ENCODE assay signal across 20 mouse cellular contexts in the genomic region with DNA sequence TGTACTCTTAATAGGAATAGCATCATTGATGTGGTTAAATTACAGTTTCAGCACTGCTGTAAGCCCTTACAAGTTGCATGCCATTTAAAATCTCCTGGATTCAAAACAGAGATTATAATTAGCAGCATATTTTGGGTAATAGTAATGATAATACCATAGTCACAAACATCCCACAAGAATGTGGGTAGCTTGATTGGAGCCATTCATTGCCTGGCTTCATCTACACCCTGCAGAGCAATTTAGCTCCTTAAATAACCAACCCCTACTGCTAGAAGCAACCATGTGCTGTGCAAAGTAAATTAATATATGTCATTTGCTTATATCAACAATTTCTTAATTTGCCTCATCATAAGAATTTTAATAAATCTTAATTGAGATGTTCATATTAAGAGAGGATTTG.
DNase-seq lines count a peak whose midpoint lies in the region; ATAC-seq and TF ChIP-seq lines count a peak whose summit lies in the region.
"Had no signal": no experiment of that assay in that cellular context is flagged by ENCODE, and none has a peak within 500 bp of the region (broad histone marks: within the 10 kb centered on the region; RNA-seq: fewer than 3 reads in every experiment).

No protein-coding gene starts in this region.

- no peaks in the 10 kb centered on the region for H3K36me3 ChIP-seq in forebrain, embryonic 14.5 days (ENCODE audit: control insufficient read depth, insufficient read depth, low read length)
- H3K36me3 ChIP-seq in forebrain, embryonic 11.5 days (ENCODE audit: control insufficient read depth, insufficient read depth, low read length): no peaks in the 10 kb centered on the region
- no peaks in the 10 kb centered on the region for H3K36me3 ChIP-seq in hindbrain, embryonic 16.5 days (ENCODE audit: control insufficient read depth, insufficient read depth, low read length)
- H3K36me3 ChIP-seq in hindbrain, embryonic 10.5 days: no peaks in the 10 kb centered on the region
- H3K36me3 ChIP-seq: embryonic facial prominence, embryonic 15.5 days; forebrain, embryonic 12.5 days; heart, embryonic 12.5 days had no signal

- peak; percentile 29 for DNase-seq in forebrain, embryonic 14.5 days (ENCODE audit: low spot score)
- DNase-seq in forebrain, embryonic 11.5 days (ENCODE audit: low spot score): no peak
- DNase-seq in hindbrain, embryonic 10.5 days (ENCODE audit: low spot score): no peak
- DNase-seq in brain, adult 2 months (ENCODE audit: low read depth, low spot score): peak; percentile 15
- no peak for DNase-seq in left cerebral cortex, adult 2 months (ENCODE audit: extremely low spot score in 1 of 2, low spot score in 2 of 2)
- DNase-seq in spleen, postnatal 4 days (ENCODE audit: low spot score in 2 of 2): no peak
- DNase-seq: adrenal gland, postnatal 14 days; cerebellum, adult 2 months; cerebellum, postnatal 10 days; gastrocnemius, adult 2 months; gastrocnemius, postnatal 25 days had no signal

- no peaks in the 10 kb centered on the region for H3K27me3 ChIP-seq in forebrain, embryonic 14.5 days (replicated peaks; ENCODE audit: control insufficient read depth, insufficient read depth, low read length)
- no peaks in the 10 kb centered on the region for H3K27me3 ChIP-seq in forebrain, embryonic 11.5 days (ENCODE audit: control insufficient read depth, insufficient read depth, low read length)
- no peaks in the 10 kb centered on the region for H3K27me3 ChIP-seq in hindbrain, embryonic 16.5 days (replicated peaks; ENCODE audit: control insufficient read depth, insufficient read depth, low read length)
- no peaks in the 10 kb centered on the region for H3K27me3 ChIP-seq in hindbrain, embryonic 10.5 days (ENCODE audit: insufficient read depth, poor library complexity, severe bottlenecking)
- H3K27me3 ChIP-seq: embryonic facial prominence, embryonic 15.5 days; forebrain, embryonic 12.5 days; heart, embryonic 12.5 days; Patski had no signal

- H3K9me3 ChIP-seq in forebrain, embryonic 14.5 days (replicated peaks; ENCODE audit: control insufficient read depth, low read length): no peaks in the 10 kb centered on the region
- H3K9me3 ChIP-seq in forebrain, embryonic 11.5 days (ENCODE audit: control insufficient read depth, low read length): no peaks in the 10 kb centered on the region
- no peaks in the 10 kb centered on the region for H3K9me3 ChIP-seq in hindbrain, embryonic 16.5 days (ENCODE audit: control insufficient read depth, low read length)
- H3K9me3 ChIP-seq in hindbrain, embryonic 10.5 days: no peaks in the 10 kb centered on the region
- H3K9me3 ChIP-seq: embryonic facial prominence, embryonic 15.5 days; forebrain, embryonic 12.5 days; heart, embryonic 12.5 days had no signal

- peak; percentile 68 for ATAC-seq in forebrain, embryonic 14.5 days
- ATAC-seq in forebrain, embryonic 11.5 days (replicated peaks; ENCODE audit: low FRiP score): no peak
- peak; percentile 54; the same call in 1 of the 2 replicates for ATAC-seq in hindbrain, embryonic 16.5 days
- ATAC-seq: activated CD4-positive, CD25-positive, alpha-beta regulatory T cell, adult 4 months; inflammation-experienced regulatory T-cells, adult 6 months; intestine, postnatal 0 days; Patski had no signal

- H3K4me1 ChIP-seq in forebrain, embryonic 14.5 days (ENCODE audit: control insufficient read depth, insufficient read depth, low read length): no peaks in the 10 kb centered on the region
- no peaks in the 10 kb centered on the region for H3K4me1 ChIP-seq in forebrain, embryonic 11.5 days (replicated peaks; ENCODE audit: control insufficient read depth, insufficient read depth, low read length)
- H3K4me1 ChIP-seq in hindbrain, embryonic 16.5 days (ENCODE audit: control insufficient read depth, insufficient read depth, low read depth, low read length): no peaks in the 10 kb centered on the region
- no peaks in the 10 kb centered on the region for H3K4me1 ChIP-seq in hindbrain, embryonic 10.5 days (replicated peaks)
- H3K4me1 ChIP-seq: embryonic facial prominence, embryonic 15.5 days; forebrain, embryonic 12.5 days had no signal

- TF ChIP-seq CTCF in left cerebral cortex, adult 2 months (IDR thresholded peaks at IDR 0.05): no peak

- intact Hi-C loops in left cerebral cortex, adult 2 months (cut with DNase I): no loop called here

- H3K27ac ChIP-seq in forebrain, embryonic 14.5 days (ENCODE audit: low read depth, low read length): no peak overlapping the region
- no peak overlapping the region for H3K27ac ChIP-seq in forebrain, embryonic 11.5 days (ENCODE audit: low read depth, low read length)
- no peak overlapping the region for H3K27ac ChIP-seq in hindbrain, embryonic 16.5 days (ENCODE audit: low read depth, low read length)
- no peak overlapping the region for H3K27ac ChIP-seq in hindbrain, embryonic 10.5 days
- no peak overlapping the region for H3K27ac ChIP-seq in left cerebral cortex, adult 2 months
- H3K27ac ChIP-seq: embryonic facial prominence, embryonic 15.5 days; forebrain, embryonic 12.5 days; gastrocnemius, adult 2 months had no signal

- H3K4me2 ChIP-seq in forebrain, embryonic 14.5 days (ENCODE audit: low read length): no peak overlapping the region
- no peak overlapping the region for H3K4me2 ChIP-seq in forebrain, embryonic 11.5 days (ENCODE audit: low read depth, low read length, severe bottlenecking)
- H3K4me2 ChIP-seq in hindbrain, embryonic 16.5 days (ENCODE audit: low read length): no peak overlapping the region
- H3K4me2 ChIP-seq: embryonic facial prominence, embryonic 15.5 days; forebrain, embryonic 12.5 days had no signal

- H3K9ac ChIP-seq in forebrain, embryonic 14.5 days (ENCODE audit: low read length): no peak overlapping the region
- H3K9ac ChIP-seq in forebrain, embryonic 11.5 days (ENCODE audit: low read length): no peak overlapping the region
- no peak overlapping the region for H3K9ac ChIP-seq in hindbrain, embryonic 16.5 days (ENCODE audit: low read depth, low read length)
- H3K9ac ChIP-seq: embryonic facial prominence, embryonic 15.5 days; forebrain, embryonic 12.5 days; heart, embryonic 12.5 days had no signal

- no peak overlapping the region for H3K4me3 ChIP-seq in forebrain, embryonic 14.5 days (ENCODE audit: low read depth, low read length)
- H3K4me3 ChIP-seq in forebrain, embryonic 11.5 days (ENCODE audit: low read depth, low read length): no peak overlapping the region
- no peak overlapping the region for H3K4me3 ChIP-seq in hindbrain, embryonic 16.5 days (ENCODE audit: low read length)
- no peak overlapping the region for H3K4me3 ChIP-seq in hindbrain, embryonic 10.5 days
- H3K4me3 ChIP-seq in left cerebral cortex, adult 2 months: no peak overlapping the region
- H3K4me3 ChIP-seq: embryonic facial prominence, embryonic 15.5 days; erythroblast, embryonic 14.5 days; forebrain, embryonic 12.5 days; gastrocnemius, adult 2 months; heart, embryonic 12.5 days had no signal

Comparison
In these comparisons a context has a peak if more than half of its experiments do, and no peak if none do; other contexts are left out.
1. DNase-seq: peak in forebrain, embryonic 14.5 days (single experiment) and brain, adult 2 months (single experiment); none in forebrain, embryonic 11.5 days (single experiment), hindbrain, embryonic 10.5 days (single experiment), left cerebral cortex, adult 2 months (0 of 2) and spleen, postnatal 4 days (0 of 2).